Mouse (Mus musculus): ENCODE measurements around the gene Zfc3h1. TPM values are rescaled to one million over a fixed set of nuclear protein-coding genes. Genes with fewer than 3 reads are reported as not detected.

The Zfc3h1 gene
- polyA plus RNA-seq, 1 experiment from 2014 or later: 28.2 TPM

DNA sequence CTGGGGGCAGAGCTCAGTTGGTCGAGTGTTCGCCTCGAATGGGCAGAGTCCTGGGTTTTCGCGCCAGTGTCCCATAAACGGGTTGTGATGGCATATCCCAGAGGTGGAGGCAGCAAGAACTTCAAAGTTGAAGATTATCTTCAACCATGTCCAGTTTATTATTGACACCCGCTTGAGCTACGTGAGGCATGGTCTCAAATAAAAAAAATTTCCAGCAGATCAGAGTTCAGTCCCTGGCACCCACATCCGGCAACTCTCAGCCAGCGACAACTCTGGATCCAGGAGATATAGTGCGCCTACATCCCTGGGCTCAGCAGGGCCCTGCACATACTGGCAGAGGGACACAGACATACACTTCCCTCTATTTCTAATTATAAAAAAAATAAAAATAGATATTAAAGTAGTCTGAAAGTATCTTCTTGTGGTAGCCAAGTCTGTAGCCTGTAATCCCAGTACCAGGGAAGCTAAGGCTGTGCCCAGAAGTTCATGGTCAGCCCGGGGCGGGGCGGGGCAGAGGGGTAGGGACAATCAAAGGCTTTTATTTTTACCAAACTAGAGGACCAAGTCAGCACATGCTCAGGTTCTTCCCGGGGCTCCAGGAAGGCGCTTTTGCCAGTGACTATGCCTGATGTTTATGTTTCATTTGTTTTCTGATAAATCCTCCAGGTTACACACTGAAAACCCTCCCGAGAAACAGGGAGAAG, 26.4 kb upstream of the Zfc3h1 start:
- Histone ChIP-seq H3K36me3 (peaks cover 9% of the 10 kb centered on the region), H3K9ac (replicated peaks) (no peak overlapping the region), H3K4me1 (peaks cover 16% of the 10 kb centered on the region), H3K4me3 (no peak overlapping the region), H3K4me2 (replicated peaks) (no peak overlapping the region), H3K27me3 (no peaks in the 10 kb centered on the region), H3K27ac (replicated peaks) (no peak overlapping the region), H3K9me3 (no peaks in the 10 kb centered on the region)
- WGBS: 93% methylated on average over 17 of the region's 17 CpGs
- no peak for ATAC-seq (ENCODE audit: low FRiP score, low read depth)

DNA sequence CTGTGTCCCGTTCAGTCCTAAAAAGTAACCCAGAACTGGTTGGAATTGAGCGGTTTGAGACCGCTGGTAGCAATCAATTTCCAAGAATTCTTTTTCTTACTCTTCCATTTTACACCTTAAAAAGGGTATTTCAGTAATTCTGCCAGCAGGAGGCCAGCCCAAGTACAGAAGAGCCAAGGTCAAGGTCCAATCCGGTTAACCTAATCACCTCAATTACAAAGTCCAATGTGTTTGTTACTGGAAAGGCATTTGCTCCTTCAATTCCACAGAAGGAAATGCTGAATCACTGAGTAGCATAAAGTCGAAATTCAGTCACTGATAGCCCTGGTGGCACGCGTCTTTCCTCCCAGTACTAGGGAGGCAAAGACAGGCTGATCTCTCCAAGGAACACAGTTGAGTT, 25.7 kb upstream of the Zfc3h1 start:
- H3K9ac ChIP-seq (replicated peaks): no peak overlapping the region
- H3K4me2 ChIP-seq (replicated peaks): no peak overlapping the region
- no peaks in the 10 kb centered on the region for H3K27me3 ChIP-seq
- no peak overlapping the region for H3K27ac ChIP-seq (replicated peaks)
- H3K9me3 ChIP-seq: no peaks in the 10 kb centered on the region
- ATAC-seq (ENCODE audit: low FRiP score, low read depth): no peak
- no peak overlapping the region for H3K4me3 ChIP-seq
- WGBS: 93% methylated on average over 7 of the region's 7 CpGs
- peaks cover 9% of the 10 kb centered on the region for H3K36me3 ChIP-seq
- H3K4me1 ChIP-seq: peaks cover 16% of the 10 kb centered on the region

DNA sequence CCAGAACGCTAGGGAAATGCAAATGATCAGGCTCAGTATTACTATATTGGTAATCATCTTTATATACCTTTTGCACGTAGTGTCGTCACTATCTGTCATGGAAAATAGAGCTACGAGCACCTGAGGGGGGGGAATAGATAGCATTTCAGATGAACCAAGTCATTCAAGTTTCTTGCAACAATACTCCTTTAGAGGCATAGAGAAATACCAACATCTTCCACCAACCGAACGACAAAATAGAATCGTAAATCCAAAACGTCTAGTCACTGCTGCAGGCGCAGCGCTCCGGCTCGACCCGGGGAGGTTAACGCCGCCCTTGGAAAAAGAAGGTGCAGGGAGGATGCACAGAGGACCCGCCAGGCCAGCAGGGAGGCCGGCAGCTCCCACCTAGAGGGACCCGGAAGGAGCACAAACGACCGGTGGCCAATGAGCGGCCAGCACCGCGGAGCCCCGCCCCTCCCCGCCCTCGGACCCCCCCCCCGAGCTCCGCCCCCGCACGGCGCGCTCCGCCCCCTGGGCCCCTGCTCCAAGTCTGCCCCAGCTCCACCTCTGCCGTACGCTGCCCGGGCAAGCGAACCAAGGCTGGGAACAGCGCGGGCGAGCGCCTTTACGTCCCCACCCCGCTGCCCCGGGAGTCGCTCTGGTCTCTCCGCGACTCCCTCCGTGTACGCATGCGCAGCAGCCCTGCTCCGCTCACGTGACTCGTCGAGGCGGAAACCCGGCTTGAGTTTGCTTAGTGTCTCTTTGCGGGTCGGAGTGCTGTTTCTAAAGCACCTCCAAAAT, 22.7 kb upstream of the Zfc3h1 start, which contains the start of gene Tmem19:
Gene Tmem19 (minus strand): TSS at position 662 of the 783 bp plus-strand sequence.
- Histone ChIP-seq H3K4me1 (peaks cover 16% of the 10 kb centered on the region), H3K4me3 (peak within 1 kb of the TSS; percentile 64), H3K9me3 (no peaks in the 10 kb centered on the region), H3K27ac (replicated peaks) (peak within 1 kb of the TSS; percentile 96), H3K27me3 (no peaks in the 10 kb centered on the region), H3K36me3 (peaks cover 3% of the 10 kb centered on the region; the same call in 1 of the 2 replicates), H3K9ac (replicated peaks) (peak within 1 kb of the TSS; percentile 63), H3K4me2 (replicated peaks) (peak within 1 kb of the TSS; percentile 71)
- under 1% methylated on average over 50 of the region's 58 CpGs for WGBS
- peak; percentile 99 for ATAC-seq (ENCODE audit: low FRiP score, low read depth)

GRCm38 (mm10) chr10:115362623-115362964, 22.2 kb upstream of the Zfc3h1 start:
- peak overlapping the region; percentile 71 for H3K4me2 ChIP-seq (replicated peaks)
- ATAC-seq (ENCODE audit: low FRiP score, low read depth): no peak
- no peaks in the 10 kb centered on the region for H3K9me3 ChIP-seq
- H3K27me3 ChIP-seq: no peaks in the 10 kb centered on the region
- WGBS: 8% methylated on average over 9 of the region's 9 CpGs
- H3K4me1 ChIP-seq: peaks cover 16% of the 10 kb centered on the region
- H3K27ac ChIP-seq (replicated peaks): peak overlapping the region; percentile 96
- H3K9ac ChIP-seq (replicated peaks): peak overlapping the region; percentile 63; the same call in 1 of the 2 replicates
- H3K36me3 ChIP-seq: no peaks in the 10 kb centered on the region
- H3K4me3 ChIP-seq: peak overlapping the region; percentile 64

- Histone ChIP-seq H3K9me3 (no peaks in the 10 kb centered on the region), H3K9ac (replicated peaks) (no peak overlapping the region; the same call in 1 of the 2 replicates), H3K4me2 (replicated peaks) (peak overlapping the region; percentile 71), H3K27me3 (no peaks in the 10 kb centered on the region), H3K36me3 (no peaks in the 10 kb centered on the region), H3K27ac (replicated peaks) (0 out of 2 replicates have a peak overlapping the region, but pooled peaks have one; percentile 96), H3K4me1 (peaks cover 16% of the 10 kb centered on the region), H3K4me3 (peak overlapping the region; percentile 64; the same call in 1 of the 2 replicates)
- WGBS: 87% methylated on average over 4 of the region's 4 CpGs
- ATAC-seq (ENCODE audit: low FRiP score, low read depth): no peak
Measured at GRCm38 (mm10) chr10:115363151-115363550, 21.6 kb upstream of the Zfc3h1 start.

- H3K4me1 ChIP-seq: peaks cover 21% of the 10 kb centered on the region
- no peak overlapping the region for H3K4me3 ChIP-seq
- H3K36me3 ChIP-seq: no peaks in the 10 kb centered on the region; the same call in 1 of the 2 replicates
- no peak overlapping the region for H3K27ac ChIP-seq (replicated peaks)
- no peak overlapping the region for H3K9ac ChIP-seq (replicated peaks)
- WGBS: 73% methylated on average over 2 of the region's 2 CpGs
- ATAC-seq (ENCODE audit: low FRiP score, low read depth): no peak
- H3K27me3 ChIP-seq: no peaks in the 10 kb centered on the region
- H3K4me2 ChIP-seq (replicated peaks): 0 out of 2 replicates have a peak overlapping the region, but pooled peaks have one; percentile 5
- no peaks in the 10 kb centered on the region for H3K9me3 ChIP-seq
Measured at GRCm38 (mm10) chr10:115381506-115382084, 3.2 kb upstream of the Zfc3h1 start.

- H3K9ac ChIP-seq (replicated peaks): peak overlapping the region; percentile 86
- peak overlapping the region; percentile 96 for H3K4me3 ChIP-seq
- H3K36me3 ChIP-seq: no peaks in the 10 kb centered on the region; the same call in 1 of the 2 replicates
- ATAC-seq (ENCODE audit: low FRiP score, low read depth): no peak
- no peaks in the 10 kb centered on the region for H3K27me3 ChIP-seq
- peak overlapping the region; percentile 75 for H3K4me2 ChIP-seq (replicated peaks)
- no peaks in the 10 kb centered on the region for H3K9me3 ChIP-seq
- WGBS: 11% methylated on average over 12 of the region's 12 CpGs
- peaks cover 29% of the 10 kb centered on the region for H3K4me1 ChIP-seq
- peak overlapping the region; percentile 99 for H3K27ac ChIP-seq (replicated peaks)
Measured at GRCm38 (mm10) chr10:115382846-115383643, 1.7 kb upstream of the Zfc3h1 start.

DNA sequence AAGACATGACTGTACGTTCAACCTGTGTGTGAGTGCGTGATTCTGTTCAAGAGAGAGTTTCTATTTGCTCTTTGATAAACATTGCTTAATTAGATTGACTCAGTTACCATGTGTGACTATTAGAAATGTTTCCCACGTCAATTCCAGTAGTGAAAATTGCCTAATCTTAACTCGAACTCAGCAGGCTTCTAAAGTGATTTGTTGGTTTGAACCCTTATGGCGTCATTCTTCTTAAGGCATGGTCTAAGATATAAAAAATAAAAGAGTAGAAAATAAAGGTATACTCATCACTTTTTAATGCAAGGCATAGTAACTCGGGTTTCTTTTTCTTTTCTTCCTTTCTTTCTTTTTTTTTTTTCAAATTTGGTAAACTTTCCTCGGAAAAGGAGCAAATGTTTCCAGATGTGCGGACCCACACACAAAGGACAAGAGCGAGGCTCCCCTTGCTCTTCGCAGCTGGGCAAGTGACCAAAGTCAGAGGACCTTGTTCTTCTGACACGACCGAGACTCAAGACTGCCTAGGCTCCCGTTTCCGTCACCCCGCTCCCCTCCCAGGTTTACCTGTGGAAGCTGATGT, 1.0 kb upstream of the Zfc3h1 start:
- Histone ChIP-seq H3K4me3 (peak overlapping the region; percentile 96), H3K4me1 (peaks cover 36% of the 10 kb centered on the region), H3K27ac (replicated peaks) (peak overlapping the region; percentile 99), H3K27me3 (no peaks in the 10 kb centered on the region), H3K9ac (replicated peaks) (peak overlapping the region; percentile 86), H3K36me3 (no peaks in the 10 kb centered on the region; the same call in 1 of the 2 replicates), H3K9me3 (no peaks in the 10 kb centered on the region), H3K4me2 (replicated peaks) (peak overlapping the region; percentile 75)
- ATAC-seq (ENCODE audit: low FRiP score, low read depth): no peak
- 1% methylated on average over 15 of the region's 15 CpGs for WGBS

GRCm38 (mm10) chr10:115385018-115386002, 551 bp downstream of the Zfc3h1 start:
- no peak; the same call in none of the 2 replicates for ATAC-seq (ENCODE audit: low FRiP score, low read depth)
- Histone ChIP-seq H3K27me3 (no peaks in the 10 kb centered on the region), H3K36me3 (no peaks in the 10 kb centered on the region; the same call in 1 of the 2 replicates), H3K4me3 (peak overlapping the region; percentile 96), H3K9me3 (no peaks in the 10 kb centered on the region), H3K4me1 (peaks cover 36% of the 10 kb centered on the region), H3K4me2 (replicated peaks) (peak overlapping the region; percentile 75), H3K9ac (replicated peaks) (peak overlapping the region; percentile 86), H3K27ac (replicated peaks) (peak overlapping the region; percentile 99)
- WGBS: under 1% methylated on average over 75 of the region's 101 CpGs

GRCm38 (mm10) chr10:115387891-115388290, 3.1 kb downstream of the Zfc3h1 start:
- ATAC-seq (ENCODE audit: low FRiP score, low read depth): no peak
- Histone ChIP-seq H3K4me3 (no peak overlapping the region), H3K9ac (replicated peaks) (peak overlapping the region; percentile 15; the same call in 1 of the 2 replicates), H3K4me2 (replicated peaks) (peak overlapping the region; percentile 25; the same call in 1 of the 2 replicates), H3K9me3 (no peaks in the 10 kb centered on the region), H3K36me3 (peaks cover 9% of the 10 kb centered on the region), H3K27ac (replicated peaks) (no peak overlapping the region), H3K4me1 (peaks cover 24% of the 10 kb centered on the region), H3K27me3 (no peaks in the 10 kb centered on the region)
- 93% methylated on average over 3 of the region's 3 CpGs for WGBS

All from midbrain, embryonic 12.5 days (tissue).